Mouse (Mus musculus) liver, embryonic 13.5 days (tissue): ENCODE data around the gene Gm44511. TPM values are rescaled to one million over a fixed set of nuclear protein-coding genes. Genes with fewer than 3 reads are reported as not detected.
A peak's percentile ranks its signal among the peaks of the same experiment; 100 is the strongest.
"Not testable (repeated sequence)": the region's sequence is repeated elsewhere in the genome, so short reads cannot be mapped to it uniquely, and the experiment has no call there.

Source experiments
- ATAC-seq: fragments of 200-750 bp; cut with Nextera tagmentation; 2 replicates; pipeline ENCODE4 v1.8.0; 2017; ENCODE audit warnings: low read depth, mild to moderate bottlenecking, moderate number of reproducible peaks, moderate library complexity
- DNase-seq: peaks from one replicate; pipeline ENCODE4 v3.0.0; 2022
- H3K27ac ChIP-seq: fragments of 300-500 bp; sonication (generic); 2 replicates; pipeline ENCODE4 v1.5.1; 2015; ENCODE audit warnings: moderate library complexity, mild to moderate bottlenecking, inconsistent platforms
- H3K27me3 ChIP-seq: fragments of 300-500 bp; sonication (generic); 2 replicates; pipeline ENCODE4 v1.6.1; 2015; ENCODE audit warnings: mild to moderate bottlenecking, inconsistent platforms
- H3K36me3 ChIP-seq: fragments of 300-500 bp; sonication (generic); 2 replicates; pipeline ENCODE4 v1.6.1; 2015; ENCODE audit warnings: mild to moderate bottlenecking, inconsistent platforms
- H3K4me1 ChIP-seq: fragments of 300-500 bp; sonication (generic); replicated peaks from 2 replicates; pipeline ENCODE4 v1.6.1; 2015; ENCODE audit warnings: inconsistent platforms
- H3K4me2 ChIP-seq: fragments of 300-500 bp; sonication (generic); 2 replicates; pipeline ENCODE4 v1.6.1; 2015; ENCODE audit warnings: inconsistent platforms, mild to moderate bottlenecking, moderate library complexity
- H3K4me3 ChIP-seq: fragments of 300-500 bp; sonication (generic); replicated peaks from 2 replicates; pipeline ENCODE4 v1.5.1; 2015; ENCODE audit warnings: mild to moderate bottlenecking, inconsistent platforms
- H3K9ac ChIP-seq: fragments of 300-500 bp; sonication (generic); 2 replicates; pipeline ENCODE4 v1.6.1; 2015; ENCODE audit warnings: mild to moderate bottlenecking, inconsistent platforms
- H3K9me3 ChIP-seq: fragments of 300-500 bp; sonication (generic); replicated peaks from 2 replicates; pipeline ENCODE4 v1.6.1; 2016; ENCODE audit warnings: inconsistent platforms
- WGBS: fragments of 180-500 bp; shearing (Covaris S2); methylation state at CpG from one replicate; pipeline ENCODE4 v1.1.7; 2015; ENCODE audit not compliant: insufficient replicate concordance; 5-methylcytosine and 5-hydroxymethylcytosine counted together
- polyA plus RNA-seq: library from polyadenylated mRNA; unstranded; fragments of >200 nt; fragmentation: Nextera tagmentation; extraction: Ambion mirVana; gene quantifications from 2 replicates; pipeline ENCODE4 v1.2.1, GENCODE M21; 2015

The Gm44511 gene
- polyA plus RNA-seq, 1 experiment from 2014 or later: 0.20 TPM

DNA sequence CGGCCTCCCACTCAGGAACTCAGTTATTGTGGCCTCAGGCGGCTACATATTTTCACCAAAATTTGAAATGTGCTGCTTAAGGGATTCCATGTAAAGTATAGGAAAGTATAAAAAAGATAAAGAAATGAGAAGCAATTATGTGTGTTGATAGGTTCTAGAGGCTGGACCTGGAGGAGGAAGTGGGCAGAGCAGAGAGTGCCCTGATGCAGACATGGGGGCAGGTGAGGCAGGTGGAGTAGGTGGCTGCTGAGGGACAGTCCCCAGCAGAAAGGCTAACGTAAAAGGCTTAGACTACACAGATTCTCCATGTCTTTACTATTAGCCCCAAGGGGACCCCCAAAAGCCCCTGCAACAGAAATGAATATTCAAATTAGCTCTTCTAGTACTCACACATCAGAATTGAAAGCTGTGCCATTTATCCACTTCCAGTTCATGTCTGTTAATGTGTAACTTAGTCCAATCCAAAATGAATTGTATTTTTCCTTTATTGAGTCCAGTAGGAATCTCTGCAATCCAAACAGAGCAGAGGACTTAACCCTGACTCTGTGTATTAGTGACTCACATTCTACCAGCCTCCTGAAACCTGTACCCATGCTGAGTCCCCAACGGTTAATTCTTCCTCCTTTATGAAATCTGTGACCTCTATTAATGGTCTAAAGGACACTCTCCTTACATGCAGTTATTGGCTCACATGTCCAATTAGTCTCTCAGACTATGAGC is 7.9 kb downstream of the Gm44511 start:
- Histone ChIP-seq H3K9me3 (no peaks in the 10 kb centered on the region), H3K36me3 (no peaks in the 10 kb centered on the region), H3K4me2 (no peak overlapping the region), H3K27ac (no peak overlapping the region), H3K4me3 (no peak overlapping the region), H3K27me3 (no peaks in the 10 kb centered on the region), H3K9ac (no peak overlapping the region), H3K4me1 (no peaks in the 10 kb centered on the region)
- DNase-seq (no peak), ATAC-seq (no peak)
- WGBS: 60% methylated on average over 4 of the region's 4 CpGs

DNA sequence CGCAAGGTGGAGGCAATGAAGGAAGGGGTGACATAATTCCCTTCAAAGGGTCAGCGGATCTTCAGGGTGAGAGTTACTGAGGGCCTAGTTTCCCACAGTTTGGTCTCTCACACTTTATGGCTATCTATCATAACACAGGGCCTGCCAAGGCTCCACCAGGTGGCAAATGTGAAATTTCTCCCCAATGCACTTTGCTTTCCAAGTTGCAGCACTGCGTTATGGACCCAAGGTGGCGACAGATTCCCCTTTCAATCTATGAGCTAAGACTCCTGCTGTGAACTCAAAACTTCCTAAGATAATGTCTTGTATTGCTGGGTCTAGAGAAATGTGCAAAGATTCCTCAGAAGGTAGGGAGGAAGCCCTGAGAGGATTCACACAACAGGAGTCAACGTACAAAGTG is 17.6 kb downstream of the Gm44511 start:
- no peaks in the 10 kb centered on the region for H3K27me3 ChIP-seq
- 74% methylated on average over 5 of the region's 5 CpGs for WGBS
- ATAC-seq (no peak), DNase-seq (no peak)
- 0 out of 2 replicates have a peak, but pooled peaks cover under 1% of the 10 kb centered on the region for H3K4me1 ChIP-seq
- no peaks in the 10 kb centered on the region for H3K9me3 ChIP-seq
- no peak overlapping the region for H3K9ac ChIP-seq
- no peak overlapping the region for H3K4me3 ChIP-seq
- H3K27ac ChIP-seq: no peak overlapping the region
- no peak overlapping the region for H3K4me2 ChIP-seq
- no peaks in the 10 kb centered on the region for H3K36me3 ChIP-seq

DNA sequence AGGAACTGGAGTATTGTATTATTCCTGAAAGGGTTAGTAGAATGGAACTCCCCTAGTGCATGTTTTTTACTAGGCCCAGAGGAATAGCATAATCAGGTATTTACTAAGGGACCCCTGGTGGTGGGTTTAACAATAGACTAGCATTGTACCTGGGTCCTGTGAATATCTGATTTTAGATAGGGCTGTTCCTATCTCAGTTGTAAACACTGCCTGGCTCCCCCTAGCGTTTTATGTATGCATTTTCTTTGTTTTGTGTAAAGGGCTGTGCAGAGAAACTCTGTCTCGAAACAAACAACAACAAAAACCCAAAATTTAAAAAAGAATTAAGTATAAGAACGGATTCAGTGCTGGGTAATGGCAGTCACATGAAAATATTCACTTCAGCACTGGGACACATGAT is 19.1 kb downstream of the Gm44511 start:
- DNase-seq (no peak), ATAC-seq (no peak)
- no peak overlapping the region for H3K4me3 ChIP-seq
- WGBS: 58% methylated on average over 3 of the region's 3 CpGs
- no peak overlapping the region for H3K4me2 ChIP-seq
- peaks cover 7% of the 10 kb centered on the region for H3K4me1 ChIP-seq
- no peaks in the 10 kb centered on the region for H3K36me3 ChIP-seq
- no peak overlapping the region for H3K27ac ChIP-seq
- H3K9ac ChIP-seq: no peak overlapping the region
- H3K27me3 ChIP-seq: no peaks in the 10 kb centered on the region
- H3K9me3 ChIP-seq: no peaks in the 10 kb centered on the region

DNA sequence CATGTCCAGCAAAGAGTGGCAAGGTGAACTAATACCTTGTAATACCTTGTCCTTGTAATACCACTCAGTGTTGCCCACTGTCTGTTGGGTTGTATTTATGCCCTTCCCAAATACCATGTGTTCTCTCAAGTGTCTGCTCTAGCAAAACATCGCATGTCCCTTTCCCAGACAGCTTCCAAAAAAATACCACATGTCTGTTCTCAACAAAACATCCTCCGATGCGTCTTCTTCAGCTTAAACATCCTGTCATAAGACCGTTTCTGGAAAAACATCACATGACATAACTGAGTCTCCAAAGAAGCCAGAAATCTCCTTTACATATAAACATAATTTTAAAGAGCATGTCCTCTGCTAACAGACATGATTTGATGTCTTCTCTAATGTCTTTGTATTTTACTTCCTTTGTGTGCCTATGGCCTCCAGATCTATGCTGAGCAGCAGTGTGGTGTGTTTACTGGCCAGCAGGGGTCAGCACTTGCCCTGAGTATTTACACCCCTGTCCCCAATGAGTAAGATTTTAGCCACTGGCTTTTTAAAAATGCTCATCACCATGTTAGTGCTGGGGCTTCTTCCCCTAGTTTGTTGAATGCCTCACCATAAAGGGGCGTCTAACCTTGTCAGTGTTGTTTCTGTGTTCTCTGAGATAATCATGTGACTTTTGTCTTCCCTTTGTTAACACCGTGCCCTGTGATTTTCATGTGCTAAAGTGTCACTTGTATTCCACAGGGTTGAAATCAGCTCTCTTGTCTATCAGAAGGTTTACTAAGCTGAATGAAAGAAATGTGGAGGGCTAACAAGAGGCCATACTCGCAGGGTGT is 21.1 kb downstream of the Gm44511 start:
- H3K27me3 ChIP-seq, H3K36me3 ChIP-seq, H3K27ac ChIP-seq, H3K4me1 ChIP-seq, DNase-seq, H3K9ac ChIP-seq, ATAC-seq, H3K4me2 ChIP-seq, H3K9me3 ChIP-seq, H3K4me3 ChIP-seq: not testable (repeated sequence)
- WGBS: 58% methylated on average over 7 of the region's 7 CpGs

DNA sequence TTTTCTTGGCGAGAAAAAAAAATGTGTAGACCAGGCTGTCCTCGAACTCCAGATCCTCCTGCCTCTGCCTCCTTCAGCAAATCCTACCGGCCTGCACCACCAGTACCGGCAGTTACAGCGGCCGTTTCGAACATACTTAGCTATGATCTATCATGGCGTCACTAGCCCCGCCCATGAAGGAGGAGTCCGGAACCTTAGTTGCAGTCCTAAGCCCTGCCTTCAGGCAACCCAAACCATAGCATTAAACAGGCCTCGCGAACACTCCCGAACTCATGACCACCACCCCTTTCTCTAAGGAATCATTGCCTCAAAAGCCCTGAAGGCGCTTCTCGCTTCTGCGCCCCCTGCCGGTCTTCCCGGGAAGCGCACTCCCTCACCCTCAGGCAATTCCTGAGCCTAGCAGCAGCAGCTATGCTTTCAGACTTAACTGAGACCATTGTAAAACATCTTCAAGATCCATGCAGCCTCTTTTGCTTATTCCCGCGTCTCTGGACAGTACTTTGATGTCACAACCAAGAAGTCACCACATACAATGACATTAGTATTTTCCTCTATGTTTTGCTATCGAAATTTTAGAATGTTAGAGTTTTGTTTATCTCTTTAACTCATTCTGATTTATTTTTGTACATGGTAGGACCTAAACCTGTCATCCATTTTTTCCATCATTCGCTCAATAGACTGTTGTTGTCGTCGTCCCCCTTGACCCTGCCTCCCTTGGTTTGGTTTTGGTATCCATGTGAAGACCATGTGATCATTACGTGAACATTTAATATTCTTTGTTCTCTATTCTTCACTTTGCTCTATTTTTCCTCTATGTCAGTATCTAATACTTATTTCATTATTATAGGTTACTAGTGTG is 22.9 kb downstream of the Gm44511 start:
- Histone ChIP-seq H3K4me3 (peak overlapping the region; percentile 56), H3K9ac (peak overlapping the region; percentile 63; the same call in 1 of the 2 replicates)
- ATAC-seq: peak; percentile 87

DNA sequence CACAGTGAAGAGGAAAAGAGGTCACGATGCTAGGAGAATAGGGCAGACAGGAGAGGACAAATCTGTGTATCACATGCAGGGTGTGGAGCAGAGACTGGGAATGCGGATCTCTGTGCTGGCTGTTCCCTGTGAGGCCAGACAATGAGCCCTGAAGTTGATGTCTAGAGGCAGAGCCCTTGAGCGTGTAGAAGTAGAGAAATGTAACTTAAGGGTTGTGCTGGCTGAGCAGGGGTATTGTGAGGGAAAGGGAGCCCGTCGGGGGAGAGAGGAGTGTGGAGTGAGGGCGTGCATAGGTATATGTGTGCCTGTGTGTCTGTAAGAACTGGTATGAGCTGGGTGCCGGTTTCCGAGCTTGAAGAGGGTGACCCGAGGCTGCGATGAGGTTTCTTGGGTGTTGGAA is 23.6 kb downstream of the Gm44511 start:
- peaks cover 20% of the 10 kb centered on the region for H3K4me1 ChIP-seq
- peak overlapping the region; percentile 80 for H3K4me2 ChIP-seq
- H3K9me3 ChIP-seq: no peaks in the 10 kb centered on the region
- peak overlapping the region; percentile 56 for H3K4me3 ChIP-seq
- no peaks in the 10 kb centered on the region for H3K27me3 ChIP-seq
- H3K36me3 ChIP-seq: no peaks in the 10 kb centered on the region
- H3K27ac ChIP-seq: no peak overlapping the region
- H3K9ac ChIP-seq: peak overlapping the region; percentile 63
- WGBS: 15% methylated on average over 10 of the region's 10 CpGs
- peak; percentile 33 for ATAC-seq
- no peak for DNase-seq

More for the DNA sequence above, 22.9 kb downstream of the Gm44511 start:
- peaks cover 13% of the 10 kb centered on the region for H3K4me1 ChIP-seq
- no peaks in the 10 kb centered on the region for H3K27me3 ChIP-seq
- H3K4me2 ChIP-seq: peak overlapping the region; percentile 80
- 4% methylated on average over 26 of the region's 26 CpGs for WGBS
- no peak overlapping the region for H3K27ac ChIP-seq
- no peaks in the 10 kb centered on the region for H3K9me3 ChIP-seq
- H3K36me3 ChIP-seq: no peaks in the 10 kb centered on the region
- DNase-seq: peak; percentile 89

DNA sequence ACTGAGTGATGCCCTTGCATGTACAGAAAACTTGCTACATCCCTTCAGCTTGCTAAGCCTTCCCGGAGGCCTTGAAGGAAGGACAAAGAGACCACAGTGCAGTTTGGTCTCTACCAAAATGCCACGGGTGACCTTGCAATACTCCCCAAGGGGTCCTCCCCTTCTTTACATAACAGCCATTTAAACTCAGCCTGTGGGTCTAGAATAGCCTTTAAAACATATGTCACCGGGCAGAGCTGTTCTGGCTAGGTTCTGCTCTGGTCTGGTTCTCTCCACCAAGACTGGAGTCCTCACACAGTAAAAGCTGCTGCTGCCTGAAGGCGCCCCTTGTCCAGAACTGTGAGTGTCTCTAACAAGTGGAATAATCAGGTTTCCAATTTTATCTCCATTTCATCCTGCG is 25.4 kb downstream of the Gm44511 start:
- not testable (repeated sequence) for H3K27ac ChIP-seq, H3K27me3 ChIP-seq, DNase-seq, H3K9me3 ChIP-seq, H3K36me3 ChIP-seq, H3K4me3 ChIP-seq, H3K9ac ChIP-seq, H3K4me2 ChIP-seq, ATAC-seq
- WGBS: 64% methylated on average over 5 of the region's 5 CpGs
- H3K4me1 ChIP-seq: peaks cover 24% of the 10 kb centered on the region

DNA sequence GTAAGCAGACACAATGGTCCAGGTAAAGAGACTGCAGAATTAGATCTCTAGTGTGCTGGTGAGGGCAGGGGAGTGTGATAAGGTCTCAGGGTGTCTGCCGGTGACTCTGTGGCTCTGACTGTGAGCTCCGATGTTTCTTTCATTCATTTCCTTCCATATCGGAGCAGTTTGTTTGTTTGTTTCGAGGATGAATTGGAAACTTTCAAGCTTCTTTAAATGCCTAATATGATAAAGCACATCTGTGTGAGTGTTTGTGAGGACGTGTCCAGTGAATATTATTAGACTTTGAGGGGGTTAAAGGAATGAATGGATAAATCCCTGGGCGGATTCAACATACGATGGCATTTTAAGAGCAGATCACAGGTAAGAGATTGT is 26.2 kb downstream of the Gm44511 start:
- peaks cover 24% of the 10 kb centered on the region for H3K4me1 ChIP-seq
- no peak overlapping the region for H3K27ac ChIP-seq
- ATAC-seq: no peak
- no peaks in the 10 kb centered on the region for H3K9me3 ChIP-seq
- 20% methylated on average over 7 of the region's 7 CpGs for WGBS
- H3K36me3 ChIP-seq: no peaks in the 10 kb centered on the region
- DNase-seq: no peak
- H3K9ac ChIP-seq: peak overlapping the region; percentile 75
- peak overlapping the region; percentile 72 for H3K4me3 ChIP-seq
- peak overlapping the region; percentile 80 for H3K4me2 ChIP-seq
- H3K27me3 ChIP-seq: no peaks in the 10 kb centered on the region

DNA sequence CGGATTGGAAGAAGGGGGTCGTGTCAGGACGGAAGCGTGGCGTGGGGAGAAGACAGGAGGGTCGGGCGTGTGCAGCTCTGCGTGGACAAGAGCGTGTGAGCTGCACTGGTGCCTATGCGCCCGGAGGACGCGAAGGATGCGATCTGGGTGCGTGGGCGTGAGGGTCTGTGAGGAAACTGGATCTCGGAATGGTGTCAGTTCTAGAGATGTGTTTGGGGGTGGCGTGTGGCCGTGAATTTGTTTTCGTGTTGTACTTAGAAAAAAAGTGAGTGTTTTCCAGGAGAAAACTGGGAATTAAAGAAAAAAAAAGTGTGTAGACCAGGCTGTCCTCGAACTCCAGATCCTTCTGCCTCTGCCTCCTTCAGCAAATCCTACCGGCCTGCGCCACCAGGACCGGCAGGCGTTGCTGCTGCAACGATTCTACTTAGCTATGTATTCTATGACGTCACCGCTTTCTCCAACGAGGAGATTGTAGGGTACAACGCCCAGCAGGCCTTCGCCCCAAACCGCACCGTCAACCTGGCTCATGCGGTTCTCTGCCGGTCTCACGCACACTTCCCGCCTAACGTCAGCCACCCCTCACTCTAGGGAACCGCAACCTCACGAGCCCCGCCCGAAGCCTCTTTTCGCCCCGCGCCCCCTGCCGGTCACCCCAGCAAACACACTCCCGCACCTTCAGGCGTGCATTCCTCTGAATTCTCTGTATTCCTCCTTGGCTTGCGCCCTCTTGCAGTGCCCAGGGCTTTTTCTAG is 26.8 kb downstream of the Gm44511 start:
- Histone ChIP-seq H3K27ac (peak overlapping the region; percentile 71), H3K9ac (peak overlapping the region; percentile 75), H3K4me1 (peaks cover 24% of the 10 kb centered on the region), H3K4me2 (peak overlapping the region; percentile 80), H3K4me3 (peak overlapping the region; percentile 72)
- ATAC-seq: peak; percentile 69
- WGBS: under 1% methylated on average over 49 of the region's 49 CpGs
- DNase-seq: peak; percentile 65
- not testable (repeated sequence) for H3K27me3 ChIP-seq, H3K36me3 ChIP-seq, H3K9me3 ChIP-seq

DNA sequence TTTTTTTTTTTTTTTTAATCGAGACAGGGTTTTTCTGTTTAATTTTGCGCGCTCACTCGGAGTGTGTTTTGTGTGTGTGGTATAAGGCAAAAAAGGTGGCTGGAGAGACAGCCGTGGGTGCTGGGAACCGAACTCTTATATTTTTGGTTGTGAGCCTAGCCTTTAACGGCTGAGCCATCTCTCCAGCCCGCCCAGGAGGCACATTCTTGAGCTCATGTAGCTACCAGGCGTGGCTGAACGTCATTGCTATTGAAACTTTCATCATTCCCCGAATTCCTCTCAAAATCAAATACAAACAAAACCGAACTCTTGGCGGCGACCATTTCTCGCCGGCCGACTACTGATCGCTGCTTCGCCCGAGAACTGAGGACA is 27.4 kb downstream of the Gm44511 start:
- peak; percentile 65 for DNase-seq
- not testable (repeated sequence) for H3K36me3 ChIP-seq, H3K27me3 ChIP-seq, H3K9me3 ChIP-seq
- Histone ChIP-seq H3K4me1 (peaks cover 26% of the 10 kb centered on the region), H3K9ac (peak overlapping the region; percentile 75), H3K4me2 (peak overlapping the region; percentile 80), H3K27ac (peak overlapping the region; percentile 71), H3K4me3 (peak overlapping the region; percentile 72)
- WGBS: 0% methylated on average over 20 of the region's 20 CpGs
- peak; percentile 56 for ATAC-seq
